Mouse (Mus musculus): Measurements from ENCODE around the gene Zic1.

Zic1 gene

DNA sequence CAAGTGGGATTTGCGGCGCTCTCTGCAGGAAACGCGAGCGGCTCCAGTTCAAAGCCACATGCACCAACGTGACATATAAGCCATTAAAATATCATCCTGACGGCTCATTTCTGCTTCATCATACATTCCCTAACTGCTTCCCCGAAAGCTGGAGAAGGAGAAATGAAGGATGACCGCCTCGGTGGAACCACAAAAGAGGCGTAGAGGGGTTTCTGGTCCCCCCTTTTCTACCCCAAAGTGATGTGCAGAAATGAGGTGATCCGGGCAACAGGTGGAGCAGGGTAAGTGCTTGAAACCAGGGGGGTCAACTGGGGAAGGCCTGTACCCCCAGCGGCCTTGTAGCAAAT is 3.3 kb upstream of the Zic1 start:
- no peak for DNase-seq (ENCODE audit: low read depth, low spot score)

- DNase-seq (ENCODE audit: low read depth, low spot score), result no peak
These were observed 2.5 kb upstream of the Zic1 start for GRCm38 (mm10) chr9:91368150-91368549.

DNA sequence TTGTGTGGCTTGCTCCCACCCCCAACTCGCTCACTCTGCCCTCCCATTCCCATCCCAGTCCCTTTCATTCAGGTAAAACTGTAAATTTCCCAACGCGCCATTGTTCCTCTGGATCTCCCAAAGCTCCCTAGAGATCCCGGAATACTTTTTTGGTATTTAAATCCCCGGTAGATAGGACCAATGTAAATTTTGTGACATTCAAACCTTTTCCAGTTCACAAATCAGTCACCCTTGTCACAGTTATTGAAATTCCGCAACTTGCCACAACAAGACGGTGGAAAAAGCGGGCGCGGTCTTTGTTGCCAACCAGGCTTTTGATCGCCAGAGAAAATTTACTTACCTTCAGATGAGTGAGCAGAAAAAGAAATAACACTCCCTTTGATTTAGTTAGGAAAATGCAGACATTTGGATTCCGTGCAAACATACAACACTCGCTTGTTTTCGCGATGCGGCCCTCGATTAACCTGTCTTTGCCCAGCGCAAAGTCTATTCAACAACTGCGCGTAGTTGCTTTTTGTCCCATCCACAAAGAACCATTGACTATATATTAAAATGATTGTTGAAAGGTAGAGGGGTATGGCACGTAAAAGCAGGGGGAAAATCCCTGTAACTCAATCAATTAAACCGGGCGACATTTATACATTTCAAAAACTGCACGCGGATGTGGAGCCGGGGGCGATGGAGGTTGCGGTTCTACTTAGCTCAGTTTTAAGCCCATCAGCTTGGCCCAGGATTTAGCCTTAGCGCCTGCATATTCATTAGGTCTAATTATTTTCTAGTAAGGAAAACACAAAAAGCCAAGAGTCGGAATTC is 1.6 kb upstream of the Zic1 start:
- no peak for DNase-seq (ENCODE audit: low read depth, low spot score)

GRCm38 (mm10) chr9:91366226-91366998 is 802 bp upstream of the Zic1 start:
- no peak for DNase-seq (ENCODE audit: low read depth, low spot score)

GRCm38 (mm10) chr9:91364971-91365501 is 574 bp downstream of the Zic1 start:
- DNase-seq (ENCODE audit: low read depth, low spot score), result no peak

- DNase-seq (ENCODE audit: low read depth, low spot score), result no peak
These were observed 1.3 kb downstream of the Zic1 start for GRCm38 (mm10) chr9:91364127-91364970.

DNA sequence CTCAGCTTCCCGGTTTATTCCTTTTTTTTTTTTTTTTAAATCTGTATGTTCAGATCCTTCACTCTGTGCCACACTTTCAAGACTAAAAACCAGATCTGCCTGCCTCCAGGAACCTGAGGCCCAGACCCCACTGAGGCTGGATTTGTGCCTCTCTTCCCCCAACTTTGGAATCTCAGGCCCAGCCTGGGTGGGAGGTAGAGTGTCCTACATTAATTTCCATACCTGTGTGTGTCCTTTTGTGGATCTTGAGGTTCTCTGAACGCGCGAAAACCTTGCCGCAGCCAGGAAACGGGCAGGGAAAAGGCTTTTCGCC is 1.8 kb downstream of the Zic1 start:
- no peak for DNase-seq (ENCODE audit: low read depth, low spot score)

DNA sequence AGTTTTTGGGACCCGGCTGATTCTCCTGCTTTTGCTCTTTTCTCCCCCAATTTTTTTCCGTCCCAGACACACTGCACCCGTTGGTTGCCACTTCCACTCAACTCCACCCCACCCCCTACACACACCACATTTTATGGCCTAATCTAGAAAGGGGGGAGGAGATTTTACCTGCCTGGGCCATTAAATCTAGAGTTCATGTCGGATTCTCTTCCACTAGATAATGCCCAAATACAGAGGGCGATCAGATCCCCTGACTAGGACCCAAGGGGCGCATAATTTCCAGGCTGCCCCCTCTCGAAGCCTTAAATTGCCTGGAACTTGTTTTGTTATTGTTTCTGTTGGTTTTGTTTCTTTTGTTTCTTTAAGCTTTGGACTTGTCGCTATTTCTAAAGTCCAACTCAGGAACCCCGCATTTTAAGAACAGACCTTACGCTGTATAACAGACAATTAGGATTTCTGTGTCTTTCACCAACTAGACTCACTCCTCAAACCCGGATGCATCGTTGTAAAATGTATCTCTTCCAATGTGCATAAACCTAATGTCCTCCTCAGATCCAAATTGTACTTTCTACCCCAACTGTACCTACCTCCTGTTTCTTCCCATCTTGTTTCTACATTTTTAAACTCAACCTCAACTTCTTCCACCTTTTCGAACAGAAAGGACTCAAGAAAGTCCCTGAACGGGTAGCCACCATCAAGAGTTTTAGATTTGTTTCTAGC is 2.4 kb downstream of the Zic1 start:
- no peak for DNase-seq (ENCODE audit: low read depth, low spot score)

DNA sequence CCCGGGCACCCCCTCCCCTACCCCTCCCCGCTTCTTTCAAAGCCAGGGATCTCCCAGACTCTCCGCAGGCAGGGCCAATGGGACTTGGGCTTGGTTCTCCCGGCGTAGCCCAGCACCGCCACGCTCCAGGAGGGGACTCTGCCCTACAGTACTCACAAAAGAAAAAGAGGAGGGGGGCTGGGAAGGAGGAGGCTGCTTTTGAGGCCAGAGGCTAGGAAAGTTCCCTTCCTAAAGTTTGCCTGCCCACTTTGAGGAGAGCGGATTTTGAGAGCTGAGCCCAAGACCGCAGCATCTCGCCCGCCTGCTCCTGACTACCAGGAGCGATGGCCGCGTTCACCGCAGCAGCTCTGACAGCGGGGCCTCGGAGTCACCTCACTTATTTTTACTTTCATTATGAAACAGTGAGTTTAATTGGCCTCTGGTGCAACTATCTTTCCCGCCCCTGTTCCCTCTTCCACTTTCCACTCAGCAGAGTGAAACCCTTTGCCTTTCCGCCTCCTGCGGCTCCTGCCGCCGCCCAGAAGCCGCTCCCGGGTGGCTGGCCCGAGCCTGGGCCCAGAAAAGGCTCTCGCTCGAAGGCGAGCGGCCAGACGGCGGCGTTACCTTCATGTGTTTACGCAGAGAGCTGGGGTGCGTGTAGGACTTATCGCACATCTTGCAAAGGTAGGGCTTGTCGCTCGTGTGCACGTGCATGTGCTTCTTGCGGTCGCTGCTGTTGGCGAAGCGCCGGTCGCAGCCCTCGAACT is 3.6 kb downstream of the Zic1 start, which contains the start of gene Zic4:
TSS of gene Zic4 (plus strand) at position 558 of the 746 bp plus-strand sequence.
- no peak for DNase-seq (ENCODE audit: low read depth, low spot score)

- DNase-seq (ENCODE audit: low read depth, low spot score), result no peak
These were observed 4.4 kb downstream of the Zic1 start for GRCm38 (mm10) chr9:91361033-91361855.

DNA sequence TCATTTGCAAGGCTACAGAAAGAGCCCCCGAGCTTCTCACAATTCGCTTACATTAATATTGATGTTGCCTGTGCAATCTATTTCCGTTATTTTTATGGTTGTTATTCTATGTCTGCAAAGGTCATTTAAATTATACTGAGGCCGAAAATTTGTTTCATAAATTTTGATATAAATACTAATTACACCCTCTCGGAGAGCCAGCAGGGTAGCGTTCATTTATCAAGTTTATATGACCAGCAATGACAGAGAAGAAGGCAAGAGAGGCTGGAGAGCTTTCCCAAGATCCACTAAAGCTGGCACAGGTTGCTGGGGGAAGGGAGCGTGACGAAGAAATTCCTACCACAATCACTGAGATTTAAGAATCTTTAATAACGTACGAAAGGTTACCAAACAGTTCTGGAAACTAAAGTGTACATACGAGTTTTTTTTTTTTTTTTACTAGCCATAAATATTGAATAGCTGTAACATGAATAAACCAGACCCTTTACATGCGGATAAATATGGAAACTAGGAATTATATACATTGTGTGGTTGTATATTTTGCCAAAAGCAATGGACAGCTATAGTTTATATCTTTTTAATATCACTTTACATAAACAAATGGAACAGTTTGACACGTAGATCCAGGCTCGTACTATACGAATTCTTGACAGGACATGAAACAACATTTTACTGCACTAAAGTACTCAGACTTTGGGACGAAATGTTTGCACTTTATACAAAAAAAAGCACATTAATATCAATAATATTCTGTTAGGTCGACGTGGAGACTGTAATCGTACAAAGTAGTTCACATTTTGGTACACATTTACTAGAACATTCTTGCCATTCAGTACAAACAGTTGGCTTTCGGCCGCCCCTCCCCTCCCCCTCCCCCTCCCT is 5.2 kb downstream of the Zic1 start:
- no peak for DNase-seq (ENCODE audit: low read depth, low spot score)

DNA sequence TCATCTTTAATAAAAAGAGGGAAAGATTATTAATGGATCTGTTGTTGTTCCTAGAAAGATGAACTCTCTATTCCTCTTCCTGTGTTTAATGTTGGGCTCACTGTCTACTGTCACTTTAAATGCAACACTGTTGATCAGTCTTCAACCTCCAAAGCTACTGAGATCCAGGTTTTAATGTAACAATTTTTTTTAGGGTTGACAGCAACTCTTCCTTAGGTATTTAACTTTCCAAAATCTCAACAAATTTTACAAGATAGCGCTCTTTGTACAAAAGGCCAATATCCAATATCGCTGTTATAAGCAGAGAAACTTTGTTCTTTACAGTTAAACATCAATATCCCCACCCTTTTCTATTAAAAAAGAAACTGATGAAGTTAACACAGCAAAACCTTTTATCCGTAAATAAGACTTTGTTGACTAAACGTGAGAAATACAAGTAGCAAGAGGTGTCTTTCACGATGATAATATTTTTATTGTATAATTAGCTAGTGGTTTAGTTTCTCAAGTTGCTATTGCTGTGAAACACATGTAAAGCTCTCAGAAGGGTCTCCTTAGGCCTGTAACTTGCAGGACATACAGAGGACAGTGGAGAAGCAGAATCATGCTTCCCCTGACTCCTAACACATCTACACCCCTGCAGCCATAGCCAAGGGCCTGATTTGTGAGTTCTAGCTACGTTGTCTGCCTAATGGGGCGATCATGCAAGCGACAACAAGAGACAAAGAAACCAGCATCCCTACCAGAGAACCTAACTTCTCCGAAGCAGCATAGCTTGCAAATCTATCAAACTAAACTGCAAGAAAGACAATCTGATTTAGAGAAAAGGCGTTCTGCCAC is 6.5 kb downstream of the Zic1 start:
- DNase-seq (ENCODE audit: low read depth, low spot score), result no peak

DNA sequence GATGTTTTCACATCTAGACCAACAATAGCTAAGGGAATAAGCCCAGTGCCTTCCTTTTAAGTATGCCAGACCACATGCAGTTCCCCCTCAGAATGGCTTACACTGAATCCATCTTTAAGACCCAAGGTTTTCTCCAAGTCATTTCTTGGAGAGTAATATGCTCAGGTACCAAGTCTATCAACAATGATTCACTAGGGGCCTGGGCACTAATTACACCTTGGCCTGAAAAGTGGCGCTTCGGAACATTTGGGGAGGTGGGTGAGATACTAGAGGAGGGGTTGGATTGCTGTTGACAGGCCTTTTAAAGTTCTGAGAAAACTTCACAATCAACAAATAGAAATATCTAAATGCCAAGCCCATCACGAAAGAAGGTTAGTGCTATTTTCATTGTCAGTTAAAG is 8.3 kb downstream of the Zic1 start:
- no peak for DNase-seq (ENCODE audit: low read depth, low spot score)

GRCm38 (mm10) chr9:91356353-91356740 is 9.3 kb downstream of the Zic1 start:
- DNase-seq (ENCODE audit: low read depth, low spot score), result no peak

DNA sequence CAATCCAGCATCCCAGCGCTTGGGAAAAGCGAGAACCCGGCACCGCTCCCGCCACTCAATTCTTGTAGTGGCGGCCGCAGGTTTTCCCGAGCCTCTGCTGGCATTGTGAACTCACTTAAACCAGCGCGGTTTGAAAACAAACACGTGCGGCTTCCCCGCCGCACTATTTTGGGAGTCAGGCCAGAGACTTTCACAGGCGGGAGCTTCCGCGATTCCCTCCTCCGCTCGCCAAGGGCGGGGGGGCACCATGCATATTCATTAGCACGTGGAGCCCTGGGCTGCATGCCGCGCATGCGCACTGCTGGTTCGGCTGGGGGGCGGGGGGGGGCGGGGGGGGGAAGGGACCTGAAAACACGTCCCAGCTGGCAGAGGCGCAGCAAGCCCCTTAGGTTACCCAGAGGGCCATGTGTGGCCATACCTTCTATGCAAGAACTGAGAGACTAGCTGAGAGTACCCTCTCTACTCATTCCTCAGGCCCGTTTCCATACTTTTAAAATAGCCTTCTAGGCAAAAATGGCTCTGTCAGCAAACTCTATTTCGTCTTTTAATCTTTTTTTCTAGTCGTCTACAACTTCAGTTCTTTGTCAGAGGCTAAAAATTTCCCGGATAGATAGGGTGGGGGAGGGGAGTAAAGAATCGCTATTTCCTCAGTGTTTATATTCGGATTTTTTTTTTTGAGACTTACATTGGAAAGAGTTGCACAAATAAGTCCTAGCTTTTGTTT is 9.8 kb downstream of the Zic1 start:
- DNase-seq (ENCODE audit: low read depth, low spot score), result no peak

DNA sequence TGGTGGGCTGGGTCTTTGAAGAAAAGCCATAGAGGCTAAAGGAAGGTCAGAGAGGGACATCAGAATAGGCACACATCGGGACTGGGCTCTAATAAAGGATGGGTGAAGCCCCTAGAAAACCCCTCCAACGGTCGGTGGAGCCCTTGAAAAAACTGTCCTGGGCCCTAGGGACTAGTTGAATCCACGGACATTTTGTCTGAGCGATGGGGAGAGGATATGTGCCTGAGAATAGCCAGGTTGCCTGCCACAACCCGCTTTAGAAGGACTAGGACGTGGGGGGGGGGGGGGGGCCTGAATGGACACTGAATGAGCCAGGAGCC is 10.4 kb downstream of the Zic1 start:
- DNase-seq (ENCODE audit: low read depth, low spot score), result no peak
